Comparison of ENCODE assay signal across 8 mouse cellular contexts in the genomic region with DNA sequence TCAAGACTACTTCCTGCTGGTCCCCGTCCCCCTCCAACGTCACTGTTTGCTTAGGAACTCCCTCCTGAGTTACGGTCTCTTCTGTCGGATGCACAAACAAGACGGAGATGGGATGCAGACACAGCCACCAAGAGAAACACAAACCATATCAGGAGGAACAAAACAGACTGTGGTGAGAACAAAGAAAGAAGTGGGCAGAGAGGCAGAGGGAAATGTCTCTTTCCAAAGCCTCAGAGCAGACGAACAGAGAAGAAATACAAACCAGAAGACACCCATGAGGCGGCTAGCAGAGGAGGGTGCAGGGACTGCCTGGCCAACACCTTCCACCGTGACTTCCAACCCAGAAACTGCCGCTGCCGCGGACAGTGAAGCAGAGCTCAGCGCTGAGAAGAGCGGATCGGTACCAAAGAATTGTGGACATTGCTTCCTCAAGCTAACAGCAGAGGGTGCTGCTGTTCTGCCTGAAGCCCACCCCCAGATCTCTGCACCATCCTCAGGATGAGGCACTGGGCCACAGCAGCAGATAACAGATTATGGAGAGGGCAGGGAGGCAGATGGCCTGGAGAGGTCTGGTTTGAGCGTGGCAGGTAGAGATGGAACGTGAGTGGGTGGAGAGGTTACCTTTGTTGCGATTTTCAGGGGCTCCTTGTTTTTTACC. TPM values are rescaled to one million over a fixed set of nuclear protein-coding genes. Genes with fewer than 3 reads are reported as not detected.
DNase-seq lines count a peak whose midpoint lies in the region; ATAC-seq and TF ChIP-seq lines count a peak whose summit lies in the region.

No protein-coding gene starts in this region.

- H3K9ac ChIP-seq in CH12.LX (ENCODE audit: insufficient read depth, low read depth) = no peak overlapping the region
- H3K9ac ChIP-seq in embryonic facial prominence, embryonic 15.5 days = no peak overlapping the region
- H3K9ac ChIP-seq in heart, embryonic 11.5 days (ENCODE audit: low read depth, low read length) = peak overlapping the region; percentile 29; the same call in 1 of the 2 replicates
- H3K9ac ChIP-seq in kidney, embryonic 15.5 days = peak overlapping the region; percentile 34; the same call in 1 of the 2 replicates
- peak overlapping the region; percentile 59 for H3K9ac ChIP-seq in limb, embryonic 14.5 days (ENCODE audit: low read depth, low read length, severe bottlenecking)
- peak overlapping the region; percentile 77 for H3K9ac ChIP-seq in midbrain, embryonic 16.5 days (ENCODE audit: low read depth, low read length)

- TF ChIP-seq RAD21 in CH12.LX (IDR thresholded peaks at IDR 0.05; ENCODE audit: low read depth, low read length) = peak; percentile 95

- no peak for TF ChIP-seq EP300 in CH12.LX (IDR thresholded peaks at IDR 0.05; ENCODE audit: low read length)

- DNase-seq in CH12.LX (ENCODE audit: extremely low read depth) = peak; percentile 27
- DNase-seq in limb, embryonic 14.5 days (ENCODE audit: low spot score) = peak; percentile 85
- DNase-seq in testis, postnatal 10 days (ENCODE audit: low spot score) = peak; percentile 74

- no peaks in the 10 kb centered on the region for H3K9me3 ChIP-seq in CH12.LX (replicated peaks; ENCODE audit: low read length)
- no peaks in the 10 kb centered on the region for H3K9me3 ChIP-seq in embryonic facial prominence, embryonic 15.5 days (replicated peaks)
- H3K9me3 ChIP-seq in heart, embryonic 11.5 days (replicated peaks; ENCODE audit: control insufficient read depth, low read length) = no peaks in the 10 kb centered on the region
- H3K9me3 ChIP-seq in kidney, embryonic 15.5 days (replicated peaks) = no peaks in the 10 kb centered on the region
- no peaks in the 10 kb centered on the region for H3K9me3 ChIP-seq in limb, embryonic 14.5 days (ENCODE audit: control insufficient read depth, low read length)
- H3K9me3 ChIP-seq in midbrain, embryonic 16.5 days (replicated peaks; ENCODE audit: control insufficient read depth, low read length, poor library complexity, severe bottlenecking) = no peaks in the 10 kb centered on the region

- H3K36me3 ChIP-seq in CH12.LX (replicated peaks in 1 of 2; ENCODE audit: control insufficient read depth in 1 of 2, insufficient read depth in 1 of 2, low read length in 1 of 2) = peaks cover 69 to 96% of the 10 kb centered on the region in 2 experiments
- H3K36me3 ChIP-seq in embryonic facial prominence, embryonic 15.5 days = peaks cover 30% of the 10 kb centered on the region
- peaks cover 13% of the 10 kb centered on the region for H3K36me3 ChIP-seq in heart, embryonic 11.5 days (ENCODE audit: control insufficient read depth, insufficient read depth, low read length)
- peaks cover 6% of the 10 kb centered on the region; the same call in 1 of the 2 replicates for H3K36me3 ChIP-seq in kidney, embryonic 15.5 days
- H3K36me3 ChIP-seq in limb, embryonic 14.5 days (ENCODE audit: control insufficient read depth, insufficient read depth, low read length) = peaks cover 18% of the 10 kb centered on the region
- H3K36me3 ChIP-seq in midbrain, embryonic 16.5 days (ENCODE audit: control insufficient read depth, insufficient read depth, low read length) = no peaks in the 10 kb centered on the region

- no peak overlapping the region for H3K4me3 ChIP-seq in CH12.LX (replicated peaks in 1 of 3; ENCODE audit: low read depth in 2 of 3, low read length in 2 of 3, poor library complexity in 1 of 3)
- H3K4me3 ChIP-seq in bone marrow, adult 2 months (replicated peaks; ENCODE audit: control insufficient read depth, low read depth, low read length) = no peak overlapping the region
- H3K4me3 ChIP-seq in embryonic facial prominence, embryonic 15.5 days (replicated peaks) = peak overlapping the region; percentile 32
- H3K4me3 ChIP-seq in heart, embryonic 11.5 days (ENCODE audit: low read depth, low read length) = no peak overlapping the region
- H3K4me3 ChIP-seq in kidney, embryonic 15.5 days (replicated peaks) = peak overlapping the region; percentile 39
- peak overlapping the region; percentile 27 for H3K4me3 ChIP-seq in limb, embryonic 14.5 days (replicated peaks; ENCODE audit: low read length)
- H3K4me3 ChIP-seq in midbrain, embryonic 16.5 days (ENCODE audit: low read depth, low read length) = peak overlapping the region; percentile 50

- no peak overlapping the region for H3K4me2 ChIP-seq in CH12.LX (ENCODE audit: insufficient read depth, low read depth, poor library complexity, severe bottlenecking)
- H3K4me2 ChIP-seq in embryonic facial prominence, embryonic 15.5 days (replicated peaks) = peak overlapping the region; percentile 43
- H3K4me2 ChIP-seq in heart, embryonic 11.5 days = peak overlapping the region; percentile 38
- H3K4me2 ChIP-seq in kidney, embryonic 15.5 days = peak overlapping the region; percentile 61
- peak overlapping the region; percentile 42 for H3K4me2 ChIP-seq in limb, embryonic 14.5 days (replicated peaks; ENCODE audit: low read depth, low read length, severe bottlenecking)
- peak overlapping the region; percentile 62 for H3K4me2 ChIP-seq in midbrain, embryonic 16.5 days (ENCODE audit: low read length)

- ATAC-seq in embryonic facial prominence, embryonic 15.5 days (ENCODE audit: insufficient number of reproducible peaks, low FRiP score, low TSS enrichment, low read depth) = peak; percentile 82
- ATAC-seq in heart, embryonic 11.5 days (replicated peaks; ENCODE audit: insufficient number of reproducible peaks, low FRiP score, low TSS enrichment) = no peak
- peak; percentile 73 for ATAC-seq in kidney, embryonic 15.5 days (replicated peaks; ENCODE audit: low FRiP score)
- peak; percentile 83 for ATAC-seq in limb, embryonic 14.5 days (ENCODE audit: low FRiP score, low read depth)
- peak; percentile 94 for ATAC-seq in midbrain, embryonic 16.5 days

- peak; percentile 26 to 89; a peak in 2 of 4 replicates for TF ChIP-seq CTCF in CH12.LX (conservative IDR thresholded peaks at IDR 0.05 in 1 of 2, IDR thresholded peaks at IDR 0.05 in 1 of 2; ENCODE audit: low read depth in 2 of 2, low read length in 2 of 2)
- TF ChIP-seq CTCF in bone marrow, adult 2 months (IDR thresholded peaks at IDR 0.05; ENCODE audit: control insufficient read depth, insufficient read depth, low read length) = peak; percentile 79

- TF ChIP-seq POLR2A in CH12.LX (IDR thresholded peaks at IDR 0.05; ENCODE audit: low read depth, low read length) = no peak
- no peak for TF ChIP-seq POLR2A in bone marrow, adult 2 months (IDR thresholded peaks at IDR 0.05; ENCODE audit: borderline replicate concordance, control insufficient read depth, low read depth, low read length)
- 0 out of 2 replicates have a peak, but pooled peaks have one; percentile 32 for TF ChIP-seq POLR2A in limb, embryonic 14.5 days (IDR thresholded peaks at IDR 0.05; ENCODE audit: borderline replicate concordance, extremely low read depth, insufficient read depth, insufficient read length)

- no peaks in the 10 kb centered on the region for H3K27me3 ChIP-seq in CH12.LX (replicated peaks)
- no peaks in the 10 kb centered on the region for H3K27me3 ChIP-seq in embryonic facial prominence, embryonic 15.5 days
- no peaks in the 10 kb centered on the region for H3K27me3 ChIP-seq in heart, embryonic 11.5 days (ENCODE audit: control insufficient read depth, insufficient read depth, low read length)
- H3K27me3 ChIP-seq in kidney, embryonic 15.5 days = peaks cover 11% of the 10 kb centered on the region
- H3K27me3 ChIP-seq in limb, embryonic 14.5 days (ENCODE audit: control insufficient read depth, insufficient read depth, low read length) = 0 out of 2 replicates have a peak, but pooled peaks cover 4% of the 10 kb centered on the region
- H3K27me3 ChIP-seq in midbrain, embryonic 16.5 days (ENCODE audit: control insufficient read depth, insufficient read depth, low read depth, low read length) = no peaks in the 10 kb centered on the region

- dilution Hi-C loops in CH12.LX (cut with MboI; ENCODE audit: extremely low pct_ligation_motif_present, extremely low pct_unique_long_range_greater_than_20kb, low sequenced_read_pairs) = no loop called here

- H3K79me2 ChIP-seq in CH12.LX (replicated peaks; ENCODE audit: control insufficient read depth, extremely low read depth, insufficient read depth, poor library complexity, severe bottlenecking) = no peaks in the 10 kb centered on the region

- in situ Hi-C loops in CH12.LX (cut with MboI; ENCODE audit: low pct_ligation_motif_present, low pct_unique_long_range_greater_than_20kb, low sequenced_read_pairs) = loop anchor here (5.0 kb wide), 2 partner anchors 56 to 156 kb away; no protein-coding TSS in a partner anchor

- WGBS in bone marrow, adult 2 months = 78% methylated on average over 17 of the region's 17 CpGs
- WGBS in embryonic facial prominence, embryonic 15.5 days = 15% methylated on average over 17 of the region's 17 CpGs
- WGBS in heart, embryonic 11.5 days (ENCODE audit: insufficient replicate concordance) = 20% methylated on average over 17 of the region's 17 CpGs
- 8% methylated on average over 17 of the region's 17 CpGs for WGBS in kidney, embryonic 15.5 days
- 10% methylated on average over 17 of the region's 17 CpGs for WGBS in limb, embryonic 14.5 days
- WGBS in midbrain, embryonic 16.5 days = 11% methylated on average over 17 of the region's 17 CpGs

- H3K4me1 ChIP-seq in CH12.LX (ENCODE audit: control insufficient read depth in 1 of 2, insufficient read depth in 2 of 2) = no peaks in the 10 kb centered on the region
- H3K4me1 ChIP-seq in bone marrow, adult 2 months (ENCODE audit: control insufficient read depth, insufficient read depth, low read length) = no peaks in the 10 kb centered on the region
- peaks cover 23% of the 10 kb centered on the region for H3K4me1 ChIP-seq in embryonic facial prominence, embryonic 15.5 days
- peaks cover 4% of the 10 kb centered on the region for H3K4me1 ChIP-seq in heart, embryonic 11.5 days (ENCODE audit: control insufficient read depth, insufficient read depth, low read length)
- peaks cover 29% of the 10 kb centered on the region for H3K4me1 ChIP-seq in kidney, embryonic 15.5 days
- H3K4me1 ChIP-seq in limb, embryonic 14.5 days (ENCODE audit: control insufficient read depth, insufficient read depth, low read length) = peaks cover 15% of the 10 kb centered on the region
- peaks cover 4% of the 10 kb centered on the region for H3K4me1 ChIP-seq in midbrain, embryonic 16.5 days (ENCODE audit: control insufficient read depth, insufficient read depth, low read length)

- H3K27ac ChIP-seq in CH12.LX (ENCODE audit: insufficient read depth, low read depth) = no peak overlapping the region
- no peak overlapping the region for H3K27ac ChIP-seq in bone marrow, adult 2 months (ENCODE audit: control insufficient read depth, insufficient read depth, low read depth, low read length, poor library complexity)
- no peak overlapping the region for H3K27ac ChIP-seq in embryonic facial prominence, embryonic 15.5 days (replicated peaks)
- no peak overlapping the region for H3K27ac ChIP-seq in heart, embryonic 11.5 days (ENCODE audit: low read depth, low read length)
- no peak overlapping the region for H3K27ac ChIP-seq in kidney, embryonic 15.5 days
- H3K27ac ChIP-seq in limb, embryonic 14.5 days (replicated peaks; ENCODE audit: low read depth, low read length) = no peak overlapping the region
- H3K27ac ChIP-seq in midbrain, embryonic 16.5 days (ENCODE audit: low read length) = 0 out of 2 replicates have a peak overlapping the region, but pooled peaks have one; percentile 37

RNA-seq across cellular contexts. Expression of a gene that starts 46.2 kb away (rescaled TPM):
- total RNA-seq in CH12.LX (2012; rRNA removed) = 14.9 and 17.9 TPM in 2 replicates
- total RNA-seq in CH12.LX (2014; rRNA removed) = 14.2 and 16.1 TPM in 2 replicates
- polyA plus RNA-seq in CH12.LX (2012; ENCODE audit: insufficient read length, low read depth) = 15.0 and 15.6 TPM in 2 replicates
- polyA plus RNA-seq in bone marrow, adult 2 months (2011; ENCODE audit: insufficient read depth, insufficient read length, low replicate concordance, missing spikeins) = 9.5 and 16.1 TPM in 2 replicates
- 0.45 and 0.53 TPM in 2 replicates for polyA plus RNA-seq in embryonic facial prominence, embryonic 15.5 days (2015; fragmentation: Nextera tagmentation; extraction: Ambion mirVana)
- polyA plus RNA-seq in heart, embryonic 11.5 days (2014; fragmentation: Nextera tagmentation; extraction: Ambion mirVana) = 0.09 and 0.73 TPM in 2 replicates
- 0.66 and 0.81 TPM in 2 replicates for polyA plus RNA-seq in kidney, embryonic 15.5 days (2015; fragmentation: Nextera tagmentation; extraction: Ambion mirVana)
- polyA plus RNA-seq in limb, embryonic 14.5 days (2012; rRNA removed) = 1.3 and 1.7 TPM in 2 replicates
- 0.18 and 0.58 TPM in 2 replicates for polyA plus RNA-seq in limb, embryonic 14.5 days (2014; fragmentation: Nextera tagmentation; extraction: Ambion mirVana)
- polyA plus RNA-seq in midbrain, embryonic 16.5 days (2015; fragmentation: Nextera tagmentation; extraction: Ambion mirVana) = 0.08 TPM in 1 of 2 replicates, not detected in the other

Comparison
In these comparisons a context has a peak if more than half of its experiments do, and no peak if none do; other contexts are left out.
1. DNase-seq: peak in every context shown above with its lines; median percentile 85 in limb, embryonic 14.5 days; 74 in testis, postnatal 10 days; 27 in CH12.LX.
2. H3K4me3 ChIP-seq: peak in embryonic facial prominence, embryonic 15.5 days (single experiment), kidney, embryonic 15.5 days (single experiment), limb, embryonic 14.5 days (single experiment) and midbrain, embryonic 16.5 days (single experiment); none in CH12.LX (0 of 3), bone marrow, adult 2 months (single experiment) and heart, embryonic 11.5 days (single experiment).
3. H3K9ac ChIP-seq: peak in heart, embryonic 11.5 days (single experiment), kidney, embryonic 15.5 days (single experiment), limb, embryonic 14.5 days (single experiment) and midbrain, embryonic 16.5 days (single experiment); none in CH12.LX (single experiment) and embryonic facial prominence, embryonic 15.5 days (single experiment).